Mouse (Mus musculus) 416B (cell line): ENCODE results near the gene Limd2.
"Not testable (repeated sequence)": the region's sequence is repeated elsewhere in the genome, so short reads cannot be mapped to it uniquely, and the experiment has no call there.

Experiments used
- DNase-seq: peaks from one replicate; pipeline ENCODE4 v3.0.0; 2011; ENCODE audit warnings: low read depth

The Limd2 gene

DNA sequence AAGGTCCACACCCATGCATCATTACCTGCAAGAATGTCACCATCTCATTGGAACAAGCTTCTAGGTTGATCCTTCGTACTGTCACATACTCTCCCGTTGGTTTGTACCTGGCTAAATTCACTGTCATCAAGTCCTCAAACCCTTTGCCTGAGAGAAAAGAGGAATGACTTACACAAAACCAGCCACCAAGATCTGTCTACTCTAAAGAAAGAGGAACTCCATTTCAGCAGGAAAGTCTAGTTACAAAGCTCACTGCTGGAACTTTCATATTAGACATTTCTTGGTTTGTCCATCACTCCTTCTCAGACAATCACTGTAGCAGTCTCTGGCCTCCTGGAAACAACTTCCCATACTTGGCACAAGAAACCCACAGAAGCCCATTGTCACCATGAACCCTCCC, 12.6 kb upstream of the Limd2 start:
- DNase-seq, result no peak

- DNase-seq, result peak; percentile 57
Observed at GRCm38 (mm10) chr11:106170807-106171206, 10.1 kb upstream of the Limd2 start.

GRCm38 (mm10) chr11:106167435-106167834, 6.8 kb upstream of the Limd2 start:
- peak; percentile 69 for DNase-seq

GRCm38 (mm10) chr11:106164601-106165180, 4.0 kb upstream of the Limd2 start:
- DNase-seq, result no peak

GRCm38 (mm10) chr11:106163546-106163945, 2.9 kb upstream of the Limd2 start:
- no peak for DNase-seq

DNA sequence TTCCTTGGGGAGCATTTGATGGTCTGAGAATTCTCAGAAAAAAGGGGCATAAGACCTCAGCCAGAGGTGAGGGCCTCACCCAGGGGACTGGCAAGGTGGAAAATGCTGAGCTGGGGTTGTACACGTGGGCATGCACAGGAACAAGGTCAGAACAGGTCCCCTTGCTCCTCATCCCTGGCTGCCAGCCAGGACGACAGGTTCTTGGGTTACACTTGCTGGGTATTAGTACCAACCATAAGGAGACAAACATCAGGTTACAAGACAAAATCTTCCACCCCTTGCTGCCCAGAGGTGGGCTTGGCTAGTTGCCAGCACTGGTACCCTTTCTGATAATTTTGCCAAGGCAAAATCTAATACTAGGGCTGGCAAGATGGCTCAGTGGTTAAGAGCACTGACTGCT, 1.6 kb upstream of the Limd2 start:
- DNase-seq, result no peak

DNA sequence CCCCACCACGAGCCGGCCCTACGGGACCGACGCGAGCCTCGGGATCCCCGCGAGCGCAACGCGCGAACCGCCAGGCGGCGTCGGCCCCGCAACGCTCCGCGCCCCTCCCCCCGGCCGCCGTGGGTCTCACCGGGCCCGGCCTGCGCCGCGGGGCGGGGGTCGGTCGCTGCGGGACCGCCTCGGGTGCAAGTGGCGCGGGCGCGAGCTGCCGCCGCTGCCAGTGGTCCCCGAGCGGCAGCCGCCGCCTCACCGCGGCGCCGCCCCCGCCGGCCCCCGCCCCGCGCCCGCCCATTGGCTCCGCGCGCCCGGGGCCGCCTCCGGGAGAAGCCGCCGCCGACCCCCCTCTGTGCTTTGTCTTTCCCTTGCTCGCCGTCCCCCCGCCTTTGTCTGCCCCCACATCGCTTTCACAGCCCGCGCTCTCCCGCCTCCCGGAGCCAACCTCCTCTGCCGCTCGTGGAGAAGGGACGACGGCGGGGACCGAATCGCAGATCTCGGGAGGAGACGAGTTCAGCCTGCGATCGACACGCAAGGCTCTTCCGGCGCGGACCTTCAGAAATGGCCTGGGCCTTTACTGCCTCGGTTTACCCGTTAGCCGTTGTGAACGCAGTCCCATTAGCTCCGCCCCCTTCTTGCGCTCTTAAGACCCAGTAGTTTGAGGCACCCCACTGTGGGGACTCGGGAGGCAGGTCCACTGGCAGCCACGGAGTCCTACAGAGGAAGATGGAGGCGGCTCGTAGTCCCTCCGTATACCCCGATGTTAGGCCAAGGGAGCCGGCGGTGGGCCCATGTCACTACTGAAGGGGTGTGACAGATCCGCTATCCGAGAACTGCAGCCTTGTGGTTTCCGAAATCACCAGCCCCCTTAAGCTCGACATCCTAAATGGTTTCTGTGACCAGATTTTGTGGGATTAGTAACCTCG, 479 bp downstream of the Limd2 start:
- DNase-seq, result peak; percentile 73

DNA sequence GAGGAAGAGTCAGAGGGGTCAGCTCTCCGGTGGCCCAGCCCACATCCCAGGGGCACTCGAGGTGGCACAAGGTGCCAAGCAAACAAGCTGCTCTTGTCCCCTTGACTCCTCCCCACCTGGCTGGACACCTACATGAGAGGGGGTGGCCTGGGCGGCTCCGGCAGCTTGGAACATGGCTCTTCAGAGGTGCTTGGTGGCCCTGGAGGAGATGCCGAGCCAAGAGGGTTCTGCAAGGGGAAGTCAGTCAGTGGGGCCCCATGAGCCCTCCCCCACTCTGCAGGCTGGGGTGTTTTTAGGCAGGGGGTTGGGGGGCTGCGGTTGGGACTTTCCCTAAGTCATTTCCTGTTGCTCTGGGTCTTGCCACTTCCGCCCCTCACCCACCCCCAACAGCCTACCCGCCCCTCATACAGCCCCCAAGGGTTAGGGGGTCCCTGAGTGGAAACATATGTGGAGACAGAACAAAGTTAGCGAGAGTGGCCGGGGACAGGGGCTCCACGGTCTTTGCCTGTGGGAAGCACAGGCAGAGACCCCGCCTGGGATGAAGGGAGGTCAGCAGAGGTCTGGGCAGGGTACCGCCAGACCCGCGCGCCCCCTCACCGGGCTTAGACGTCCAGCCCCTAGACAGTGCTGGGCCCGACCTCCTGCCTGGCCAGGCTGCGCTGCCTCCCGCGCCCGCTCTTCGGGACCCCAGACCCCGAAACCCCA, 1.3 kb downstream of the Limd2 start:
- DNase-seq, result peak; percentile 81

DNA sequence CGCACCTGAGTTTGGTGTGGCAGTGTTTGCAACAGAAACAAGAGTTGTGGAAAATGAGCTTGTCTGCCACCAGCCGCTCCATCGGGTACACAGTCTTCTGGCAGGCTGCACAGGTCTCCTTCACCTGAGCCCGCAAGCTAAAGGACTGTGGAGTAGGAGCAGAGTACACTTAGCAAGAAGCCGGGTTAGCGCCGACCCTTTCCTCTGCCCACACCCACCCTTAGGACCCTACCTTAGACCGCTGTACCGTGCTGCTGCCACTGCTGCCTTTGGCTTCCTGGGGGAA, 1.8 kb downstream of the Limd2 start:
- no peak for DNase-seq

GRCm38 (mm10) chr11:106158081-106158929, 2.4 kb downstream of the Limd2 start:
- peak; percentile 63 for DNase-seq

DNA sequence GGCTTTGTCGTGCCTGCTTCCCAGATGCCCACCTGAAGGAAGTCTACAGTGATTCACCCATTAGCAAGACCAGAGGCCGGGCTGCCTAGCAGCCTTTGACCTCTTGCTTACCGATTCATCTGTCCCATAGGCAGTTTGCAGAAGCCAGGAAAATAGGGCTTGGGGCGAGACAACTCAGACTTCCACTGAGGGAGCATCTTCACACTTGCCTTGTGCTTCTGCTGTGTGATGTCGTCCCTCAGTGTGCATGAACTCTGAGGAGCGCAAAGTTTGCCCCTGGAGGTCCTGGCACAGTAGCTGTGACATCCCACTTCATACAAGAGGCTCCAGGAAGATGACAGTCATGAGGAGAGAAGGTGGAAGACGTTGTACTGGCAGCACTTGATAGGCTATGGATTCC, 3.5 kb downstream of the Limd2 start:
- no peak for DNase-seq

GRCm38 (mm10) chr11:106156257-106156656, 4.4 kb downstream of the Limd2 start:
- DNase-seq, result no peak

DNA sequence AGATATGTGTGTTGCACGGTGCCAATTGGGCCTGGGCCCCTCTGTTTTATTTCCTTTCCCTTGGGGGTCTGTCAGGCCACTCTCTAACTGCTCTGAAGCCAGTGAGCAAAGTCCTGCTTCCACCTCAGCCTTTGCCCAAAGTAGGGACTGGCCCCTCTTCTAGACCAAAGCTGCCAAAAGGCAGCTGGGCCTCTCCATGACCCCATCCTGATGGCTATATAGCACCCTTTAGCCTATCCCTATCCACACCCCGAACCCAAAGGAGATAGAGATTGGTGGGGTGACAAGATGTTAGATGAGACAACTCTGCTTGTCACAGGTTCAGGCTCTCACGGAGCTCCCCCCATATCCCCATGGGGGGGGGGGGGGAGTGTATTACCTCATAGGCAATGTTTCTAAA, 4.9 kb downstream of the Limd2 start:
- no peak for DNase-seq

DNA sequence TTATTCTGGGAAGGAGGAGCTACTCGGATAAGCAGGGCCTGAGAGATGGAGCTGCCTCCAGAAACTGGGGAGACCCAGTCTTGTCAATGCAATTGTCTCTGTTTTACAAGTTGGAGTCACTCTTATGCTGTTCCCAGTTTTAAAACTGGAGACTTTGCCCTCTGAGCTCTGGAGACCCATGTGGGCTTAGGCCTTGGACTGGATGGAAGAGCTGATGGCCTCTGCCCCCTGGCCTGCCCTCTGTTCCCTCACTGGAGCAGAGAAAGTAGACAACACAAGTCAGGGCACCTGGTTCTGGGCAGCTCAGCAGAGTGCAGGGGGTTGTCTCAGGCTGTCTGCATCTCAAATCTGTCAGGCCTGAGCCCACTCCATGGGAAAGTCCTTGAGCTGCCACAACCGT, 5.9 kb downstream of the Limd2 start:
- DNase-seq, result no peak

GRCm38 (mm10) chr11:106154091-106154490, 6.6 kb downstream of the Limd2 start:
- DNase-seq, result no peak

DNA sequence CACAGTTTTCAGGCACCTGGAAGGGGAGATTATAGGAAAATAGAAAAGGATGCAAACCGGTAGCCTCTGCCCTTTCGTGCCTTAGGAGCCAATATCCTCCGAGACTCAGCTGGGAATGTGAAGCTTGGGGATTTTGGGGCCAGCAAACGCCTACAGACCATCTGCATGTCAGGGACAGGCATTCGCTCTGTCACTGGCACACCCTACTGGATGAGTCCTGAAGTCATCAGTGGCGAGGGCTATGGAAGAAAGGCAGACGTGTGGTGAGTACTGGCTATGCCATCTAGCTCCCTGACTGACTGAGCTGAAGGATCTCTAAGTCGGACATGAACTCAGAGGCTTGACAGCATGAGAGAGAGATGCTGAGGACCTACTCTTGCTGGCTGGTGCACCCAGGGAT, 8.5 kb downstream of the Limd2 start:
- no peak for DNase-seq

GRCm38 (mm10) chr11:106151219-106151618, 9.4 kb downstream of the Limd2 start:
- no peak for DNase-seq

DNA sequence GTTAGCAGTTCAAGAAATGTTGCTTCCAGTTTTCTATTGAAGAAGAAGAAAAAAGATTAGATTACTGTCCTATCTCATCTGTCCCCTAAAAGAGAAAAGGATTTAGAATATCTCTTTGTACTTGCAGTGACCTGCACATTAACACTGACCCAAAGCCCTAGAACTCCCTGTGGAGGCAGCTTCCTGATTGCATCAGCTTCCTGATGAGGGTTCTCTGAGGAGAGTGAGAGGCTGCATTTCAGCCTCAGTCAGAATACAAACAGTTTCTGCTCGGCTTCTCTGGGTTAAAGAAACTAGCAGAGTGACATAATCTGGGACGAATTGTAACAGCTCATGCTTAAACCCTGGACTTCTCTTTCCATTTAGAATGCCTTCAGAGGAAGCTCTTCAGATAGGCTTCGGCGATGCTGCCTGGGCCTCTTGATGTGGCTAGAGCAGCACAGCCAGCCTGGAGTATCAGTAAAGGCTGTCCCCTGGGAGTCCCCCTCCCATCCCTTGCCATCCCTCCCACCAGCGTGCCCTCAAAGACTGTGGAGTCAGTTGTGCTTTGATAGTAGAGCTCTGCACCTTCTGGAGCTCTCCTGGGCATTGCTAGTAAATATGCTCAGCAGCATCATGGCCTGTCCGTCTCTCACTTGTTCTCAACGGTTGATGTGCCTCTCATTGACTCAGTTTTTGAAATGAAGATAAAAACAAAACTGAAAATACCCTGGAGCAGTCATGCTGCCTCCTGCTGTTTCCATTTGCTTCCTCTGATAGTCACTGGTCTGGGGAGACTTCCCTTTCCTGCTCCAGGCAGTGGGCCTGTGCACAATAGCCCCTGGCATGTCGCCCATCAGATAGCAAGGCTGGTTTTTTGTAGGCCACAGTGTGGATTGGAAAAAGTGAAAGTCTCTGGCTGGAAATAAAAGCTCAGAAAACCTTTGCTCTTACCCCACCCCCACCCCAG, 25.8 kb downstream of the Limd2 start:
- peak; percentile 99 for DNase-seq

DNA sequence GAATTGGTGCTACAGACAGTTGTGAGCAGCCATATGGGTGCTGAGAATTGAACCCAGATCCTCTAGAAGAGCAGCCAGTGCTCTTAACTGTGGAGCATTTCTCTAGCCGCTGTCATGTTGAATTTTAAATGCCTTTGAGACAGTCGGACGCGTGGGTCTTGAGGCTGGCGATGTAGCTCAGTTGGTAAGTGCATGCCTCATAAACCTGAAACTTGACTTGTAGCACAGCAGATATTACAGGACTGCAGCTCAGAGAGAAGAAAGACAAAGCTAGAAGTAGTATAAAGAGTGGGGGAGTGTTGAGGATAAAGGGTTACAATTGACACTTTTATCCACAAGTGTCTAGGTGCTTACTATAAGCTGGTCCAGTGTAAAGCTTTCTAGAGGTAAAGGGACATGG, 28.1 kb downstream of the Limd2 start:
- DNase-seq, result no peak

DNA sequence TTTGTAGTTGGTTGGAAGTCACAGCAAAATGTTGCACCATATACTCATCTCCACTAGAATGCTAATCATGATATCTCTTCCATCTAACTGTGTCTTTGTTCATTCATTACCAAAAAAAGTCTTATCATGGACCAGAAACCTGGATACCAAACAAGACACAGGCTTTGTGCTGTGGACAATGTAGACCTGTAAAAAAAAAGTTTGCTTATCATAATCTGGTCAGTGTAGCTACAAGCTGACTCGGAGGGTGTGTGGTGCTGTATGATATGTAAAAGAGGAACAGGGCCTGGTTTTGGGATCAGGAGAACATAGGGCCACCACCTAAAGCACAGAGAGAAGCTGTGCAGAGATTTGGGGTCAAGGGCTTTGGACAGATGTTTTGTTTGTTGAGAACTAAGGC, 31.2 kb downstream of the Limd2 start:
- peak; percentile 63 for DNase-seq

DNA sequence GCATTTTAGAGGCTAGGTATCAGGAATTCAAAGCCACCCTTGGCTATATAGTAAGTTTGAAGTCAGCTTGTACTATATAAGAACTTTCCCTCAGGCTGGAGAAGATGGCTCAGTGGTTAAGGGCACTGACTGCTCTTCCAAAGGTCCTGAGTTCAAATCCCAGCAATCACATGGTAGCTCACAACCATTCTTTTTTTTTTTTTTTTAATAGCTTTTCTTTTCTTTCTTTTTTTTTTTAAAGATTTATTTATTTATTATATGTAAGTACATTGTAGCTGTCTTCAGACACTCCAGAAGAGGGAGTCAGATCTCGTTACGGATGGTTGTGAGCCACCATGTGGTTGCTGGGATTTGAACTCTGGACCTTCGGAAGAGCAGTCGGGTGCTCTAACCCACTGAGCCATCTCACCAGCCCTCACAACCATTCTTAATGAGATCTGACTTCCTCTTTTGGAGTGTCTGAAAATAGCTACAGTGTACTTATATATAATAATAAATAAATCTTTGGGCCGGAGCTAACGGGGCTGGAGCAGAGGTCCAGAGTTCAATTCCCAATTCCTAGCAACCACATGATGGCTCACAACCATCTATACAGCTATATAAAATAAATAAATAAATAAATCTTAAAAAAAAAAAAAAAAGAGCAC, 33.8 kb downstream of the Limd2 start:
- DNase-seq, result not testable (repeated sequence)
